Mouse (Mus musculus) bone marrow macrophage, adult 2 months (primary cell): ENCODE results near the gene Kbtbd12. TPM values are rescaled to one million over a fixed set of nuclear protein-coding genes. Genes with fewer than 3 reads are reported as not detected.

Source experiments
- H3K27ac ChIP-seq: 2 replicates; pipeline ENCODE4 v1.5.1; 2012; ENCODE audit warnings: low read depth, low read length; ENCODE audit not compliant: insufficient read depth
- H3K4me1 ChIP-seq: 2 replicates; pipeline ENCODE4 v1.6.1; 2012; ENCODE audit warnings: low read length; ENCODE audit not compliant: control insufficient read depth, insufficient read depth
- H3K4me3 ChIP-seq: 2 replicates; pipeline ENCODE4 v1.5.1; 2012; ENCODE audit warnings: mild to moderate bottlenecking, low read length, moderate library complexity; ENCODE audit not compliant: insufficient read depth
- CTCF ChIP-seq: IDR thresholded peaks from 2 replicates; pipeline ENCODE4 v1.5.1; 2012; ENCODE audit warnings: low read depth, mild to moderate bottlenecking, low read length, moderate library complexity
- POLR2A ChIP-seq: IDR thresholded peaks from 2 replicates; pipeline ENCODE4 v1.6.1; 2012; ENCODE audit warnings: mild to moderate bottlenecking, low read depth, low read length, borderline replicate concordance
- polyA plus RNA-seq: library from polyadenylated mRNA; stranded (reverse); fragments of >200 nt; gene quantifications from 2 replicates; pipeline ENCODE4 v1.2.4, GENCODE M21; 2012; ENCODE audit not compliant: missing spikeins, insufficient read depth, insufficient read length

Kbtbd12 gene
- polyA plus RNA-seq, 1 experiment: not detected

DNA sequence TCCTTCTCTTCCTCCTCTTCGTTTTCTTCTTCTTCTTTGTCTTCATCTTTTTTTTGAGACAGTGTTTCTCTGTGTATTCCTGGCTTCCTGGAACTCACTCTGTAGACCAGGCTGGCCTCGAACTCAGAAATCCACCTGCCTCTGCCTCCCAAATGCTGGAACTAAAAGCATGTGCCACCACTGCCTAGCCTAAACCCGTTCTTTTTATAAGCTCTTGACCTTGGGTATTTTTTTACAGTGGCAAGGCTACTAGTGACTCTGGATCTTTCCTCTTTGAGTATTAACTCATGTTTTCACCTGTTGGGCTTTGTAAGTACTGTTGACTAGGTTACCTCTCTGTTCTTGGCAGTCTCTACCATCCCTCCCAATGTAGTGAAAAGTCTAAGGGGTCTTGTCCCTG lies 114.7 kb downstream of the Kbtbd12 start:
- Histone ChIP-seq H3K4me3 (peak overlapping the region; percentile 23), H3K27ac (no peak overlapping the region), H3K4me1 (peaks cover 7% of the 10 kb centered on the region)
- TF ChIP-seq CTCF: no peak
- no peak for TF ChIP-seq POLR2A

DNA sequence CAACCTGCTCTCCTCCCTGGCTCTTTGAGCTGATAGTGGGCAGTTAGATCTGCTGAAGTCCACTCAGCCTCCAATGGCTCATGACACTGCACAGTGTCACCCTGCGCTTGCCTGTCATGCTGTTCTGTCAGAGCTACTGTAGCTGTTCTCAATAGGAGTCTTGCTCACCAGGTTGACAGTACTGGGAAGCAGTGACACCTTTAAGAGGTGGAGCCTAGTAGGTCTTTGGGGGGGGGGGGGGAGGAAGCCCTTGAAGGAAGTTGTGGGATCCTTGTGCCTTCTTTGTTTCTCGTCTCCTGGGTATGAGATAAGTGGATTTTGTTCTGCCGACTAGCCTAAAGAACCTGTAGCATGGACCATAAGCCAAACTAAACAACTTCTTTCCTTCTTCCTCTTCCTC lies 115.1 kb downstream of the Kbtbd12 start:
- peaks cover 7% of the 10 kb centered on the region for H3K4me1 ChIP-seq
- H3K27ac ChIP-seq: no peak overlapping the region
- peak overlapping the region; percentile 23 for H3K4me3 ChIP-seq
- TF ChIP-seq POLR2A (no peak), CTCF (no peak)

DNA sequence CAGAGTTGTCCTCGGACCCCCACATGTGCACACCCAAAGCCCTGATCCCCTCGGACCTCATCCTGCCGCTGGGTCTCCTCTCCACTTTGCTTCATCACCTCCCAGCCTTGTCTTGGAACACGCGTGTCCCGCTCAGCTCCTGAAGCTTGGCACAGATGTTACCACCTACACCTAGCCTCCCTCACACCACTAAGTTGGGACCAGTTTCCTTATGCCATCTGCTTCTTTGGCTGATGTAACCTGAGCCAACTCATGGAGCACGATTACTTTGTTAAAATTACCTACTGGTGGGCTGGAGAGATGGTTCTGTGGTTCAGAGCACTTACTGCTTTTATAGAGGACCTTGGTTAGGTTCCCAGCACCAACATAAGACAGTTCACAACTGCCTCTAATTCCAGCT lies 115.9 kb downstream of the Kbtbd12 start:
- H3K27ac ChIP-seq: no peak overlapping the region
- TF ChIP-seq POLR2A (no peak), CTCF (no peak)
- peaks cover 12% of the 10 kb centered on the region for H3K4me1 ChIP-seq
- H3K4me3 ChIP-seq: no peak overlapping the region

DNA sequence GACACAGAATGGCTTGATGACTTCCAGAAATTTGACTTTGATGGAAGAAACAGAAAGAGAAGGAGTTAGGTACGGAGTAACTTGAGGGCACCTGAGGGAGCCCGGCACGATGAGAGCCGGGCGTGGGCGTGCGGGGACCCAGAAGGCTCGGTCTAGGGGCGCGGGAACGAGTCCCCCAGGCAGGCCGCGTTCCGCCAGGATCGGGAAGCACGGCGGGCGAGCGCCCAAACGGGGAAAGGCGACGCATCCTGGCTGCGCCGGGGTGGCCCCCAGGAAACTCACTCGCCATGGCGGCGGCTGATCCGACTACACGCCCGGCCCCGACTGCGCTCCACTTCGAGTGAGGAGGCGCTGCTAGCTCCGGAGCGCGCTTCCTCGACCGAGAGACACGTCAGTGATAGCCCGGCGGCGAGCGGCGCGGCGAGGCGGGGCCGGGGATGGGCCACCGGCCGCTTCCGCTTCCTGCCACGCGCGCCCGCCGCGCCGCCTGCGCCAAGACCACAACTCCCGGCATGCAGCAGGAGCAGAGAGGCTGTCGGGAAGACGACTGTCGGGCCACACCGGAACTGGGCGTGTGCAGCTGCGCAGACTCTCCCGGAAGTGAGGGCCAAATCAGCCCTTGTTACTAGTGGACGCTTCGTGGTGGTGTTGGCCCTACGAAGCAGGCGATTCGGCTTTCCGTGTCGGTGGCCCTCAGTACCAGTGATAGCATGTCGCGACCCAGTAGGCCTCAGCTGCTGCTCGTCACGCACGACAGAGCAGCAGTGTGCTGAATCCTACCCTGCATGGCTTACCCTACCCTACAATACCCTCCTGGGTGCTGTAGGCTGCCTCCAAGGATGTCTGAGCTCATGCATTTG lies 119.1 kb downstream of the Kbtbd12 start, which contains the start of gene Sec61a1:
Gene Sec61a1 (minus strand): TSS at position 502 of the 860 bp plus-strand sequence.
- Histone ChIP-seq H3K4me3 (peak within 1 kb of the TSS; percentile 86), H3K27ac (peak within 1 kb of the TSS; percentile 68), H3K4me1 (peaks cover 16% of the 10 kb centered on the region)
- 0 out of 2 replicates have a peak, but pooled peaks have one; percentile 37 for TF ChIP-seq POLR2A
- no peak for TF ChIP-seq CTCF

DNA sequence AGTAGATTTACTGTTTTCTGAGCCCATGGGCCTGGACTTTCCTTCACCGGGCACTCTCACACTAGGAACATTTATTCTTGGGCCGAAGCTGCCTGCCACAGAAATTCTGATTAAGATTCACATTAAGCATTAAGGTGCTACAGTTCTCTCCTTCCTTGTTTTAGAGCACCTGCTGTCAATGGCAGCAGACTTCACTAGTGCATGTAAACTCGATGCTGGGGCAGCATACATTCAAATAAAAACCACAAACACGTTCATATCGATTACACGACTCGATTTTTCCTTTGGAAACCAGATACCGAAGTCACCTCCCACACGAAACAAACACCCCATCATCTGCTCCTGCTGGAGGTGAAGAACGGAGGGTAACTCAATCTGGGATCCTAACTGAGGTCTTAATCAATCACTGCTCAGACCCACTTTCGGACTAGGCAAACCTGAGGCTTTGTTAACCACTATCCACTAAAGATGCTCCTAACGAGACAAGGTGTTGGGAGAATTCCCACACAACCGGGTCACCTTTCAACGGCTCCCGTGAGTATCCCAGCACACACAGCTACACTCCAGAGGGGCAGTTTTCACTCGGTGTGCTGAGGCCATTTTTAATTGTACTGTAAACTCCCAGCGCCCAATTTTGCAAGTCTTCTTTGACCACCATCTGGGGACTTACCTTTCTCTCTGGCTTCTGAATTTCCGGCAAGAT lies 119.9 kb downstream of the Kbtbd12 start:
- H3K4me1 ChIP-seq: peaks cover 16% of the 10 kb centered on the region
- TF ChIP-seq CTCF: no peak
- no peak for TF ChIP-seq POLR2A
- peak overlapping the region; percentile 56; the same call in 1 of the 2 replicates for H3K27ac ChIP-seq
- H3K4me3 ChIP-seq: peak overlapping the region; percentile 72

DNA sequence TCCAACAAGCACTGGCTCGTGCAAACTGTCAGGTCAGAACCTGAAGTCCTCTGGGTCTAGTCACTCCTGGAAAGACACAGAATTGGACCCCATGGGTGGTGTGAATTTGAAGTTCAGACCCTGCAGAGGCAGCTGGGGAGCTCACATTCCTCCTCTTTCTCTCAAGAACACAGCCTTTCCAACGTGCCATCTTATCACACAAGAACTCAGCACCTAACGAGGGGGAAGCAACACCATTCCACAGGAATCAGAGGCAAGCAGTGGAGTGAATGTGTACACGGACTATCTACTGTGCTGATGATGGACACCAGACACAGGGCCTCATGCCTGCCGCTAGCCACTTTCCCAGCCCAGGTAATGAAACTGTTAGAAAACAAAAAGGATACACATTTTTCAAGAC lies 121.1 kb downstream of the Kbtbd12 start:
- H3K27ac ChIP-seq: no peak overlapping the region
- H3K4me3 ChIP-seq: no peak overlapping the region
- TF ChIP-seq CTCF (no peak), POLR2A (no peak)
- peaks cover 13% of the 10 kb centered on the region for H3K4me1 ChIP-seq

DNA sequence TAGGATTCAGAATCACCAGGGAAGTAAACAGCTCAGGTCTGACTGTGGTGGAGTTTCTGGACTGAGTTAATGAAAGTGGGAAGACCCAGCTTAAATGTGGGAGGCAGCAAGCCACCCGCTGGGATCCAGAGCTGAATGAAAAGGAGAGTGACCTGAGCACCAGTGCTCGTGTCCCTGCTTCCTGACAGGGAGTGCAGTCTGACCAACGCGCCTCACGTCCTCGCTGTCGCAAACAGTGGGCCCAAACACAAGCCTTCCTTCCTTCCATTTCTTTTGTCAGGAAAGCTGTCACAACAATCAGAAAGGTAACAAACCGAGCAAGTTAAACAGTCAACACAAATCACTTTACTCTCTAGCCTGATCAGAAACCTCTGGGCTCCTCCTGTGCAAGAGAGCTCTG lies 121.8 kb downstream of the Kbtbd12 start:
- Histone ChIP-seq H3K4me1 (peaks cover 13% of the 10 kb centered on the region), H3K27ac (no peak overlapping the region), H3K4me3 (no peak overlapping the region)
- no peak for TF ChIP-seq POLR2A
- no peak for TF ChIP-seq CTCF

DNA sequence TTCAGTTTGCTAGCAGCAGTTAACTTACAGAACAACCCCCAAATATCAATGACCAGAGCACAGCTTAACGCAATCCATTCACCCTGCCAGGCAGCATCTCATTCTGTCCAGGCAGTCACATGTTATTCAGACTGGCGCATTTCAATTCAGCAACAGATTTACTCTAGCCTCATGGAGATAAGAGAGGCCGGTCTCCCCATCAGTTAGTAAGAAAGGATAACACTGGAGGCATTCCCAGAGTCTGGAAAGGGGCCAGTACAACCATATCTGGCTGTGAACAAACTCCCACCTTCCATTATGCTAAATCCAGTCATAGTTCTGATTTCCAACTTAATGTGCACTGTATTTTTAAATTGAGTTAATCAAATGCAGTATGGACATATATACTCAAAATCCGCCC lies 123.2 kb downstream of the Kbtbd12 start:
- H3K27ac ChIP-seq: no peak overlapping the region
- peaks cover 13% of the 10 kb centered on the region for H3K4me1 ChIP-seq
- H3K4me3 ChIP-seq: no peak overlapping the region
- TF ChIP-seq CTCF: no peak
- no peak for TF ChIP-seq POLR2A

DNA sequence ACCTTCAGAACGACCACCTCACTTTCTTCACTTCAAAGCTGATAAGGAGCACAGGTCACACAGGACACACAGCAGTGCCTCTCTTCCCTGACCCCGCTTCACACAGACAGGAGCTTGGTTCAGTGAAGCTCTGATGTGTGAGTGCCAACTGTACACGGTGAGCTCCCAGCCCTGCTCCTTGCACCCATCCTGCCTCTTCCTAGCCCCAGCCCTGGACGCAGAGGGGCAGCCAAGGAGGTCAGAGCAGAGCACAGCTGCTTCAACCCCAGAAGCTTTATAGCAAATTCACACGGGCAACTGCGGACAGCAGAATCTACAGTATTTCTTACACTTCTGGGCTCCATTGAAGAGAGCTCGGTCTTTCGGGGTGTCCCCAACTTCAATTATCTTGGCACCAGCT lies 123.8 kb downstream of the Kbtbd12 start:
- no peak overlapping the region for H3K27ac ChIP-seq
- no peak overlapping the region for H3K4me3 ChIP-seq
- H3K4me1 ChIP-seq: peaks cover 13% of the 10 kb centered on the region
- TF ChIP-seq CTCF (no peak), POLR2A (no peak)

DNA sequence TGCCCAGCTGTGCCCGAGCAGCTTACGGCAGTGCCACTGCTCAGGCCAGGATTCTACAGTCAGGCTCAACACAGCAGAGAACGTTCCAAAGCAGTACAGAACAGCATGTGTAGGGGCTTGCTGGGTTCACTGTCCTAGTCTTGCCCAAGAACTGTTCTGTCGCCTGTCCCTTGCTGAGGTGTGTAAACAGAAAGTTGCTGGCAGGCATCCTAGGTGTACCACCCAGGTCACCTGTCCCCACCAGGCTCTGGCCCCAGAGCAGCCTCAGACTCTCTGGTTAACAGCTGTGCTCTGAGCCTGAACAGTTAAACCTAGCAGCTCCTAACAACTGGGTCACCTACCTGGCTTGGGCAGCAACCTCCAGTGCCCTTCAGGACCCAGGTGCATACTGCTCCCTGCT lies 134.7 kb downstream of the Kbtbd12 start:
- TF ChIP-seq CTCF (no peak), POLR2A (no peak)
- H3K4me1 ChIP-seq: peaks cover 8% of the 10 kb centered on the region
- H3K4me3 ChIP-seq: no peak overlapping the region
- H3K27ac ChIP-seq: no peak overlapping the region
